Mouse (Mus musculus) MEL (cell line): ENCODE data around the gene Igf2bp3. TPM values are rescaled to one million over a fixed set of nuclear protein-coding genes. Genes with fewer than 3 reads are reported as not detected.

ENCODE experiments used
- DNase-seq: peaks from one replicate; pipeline ENCODE4 v3.0.0; 2011; ENCODE audit warnings: low read depth, low spot score
- H3K27ac ChIP-seq: 2 replicates; pipeline ENCODE4 v1.5.1; 2012; ENCODE audit warnings: low read depth, mild to moderate bottlenecking, control low read depth, low read length, moderate library complexity; ENCODE audit not compliant: control insufficient read depth
- H3K27me3 ChIP-seq, 2 experiments: fragments of 150-350 bp in 1 of 2; sonication (generic) in 1 of 2; 2 replicates each; pipeline ENCODE4 v1.6.1; 2012; ENCODE audit warnings: low read length in 2 of 2, mild to moderate bottlenecking in 2 of 2, improper control_type of control experiment in 1 of 2, moderate library complexity in 1 of 2; ENCODE audit not compliant: insufficient read depth in 2 of 2, control insufficient read depth in 1 of 2
- H3K36me3 ChIP-seq, 2 experiments: 2 replicates each; pipeline ENCODE4 v1.6.1; 2012 to 2014; ENCODE audit warnings: low read length in 2 of 2, improper control_type of control experiment in 1 of 2, inconsistent platforms in 1 of 2, mild to moderate bottlenecking in 1 of 2; ENCODE audit not compliant: insufficient read depth in 2 of 2, control insufficient read depth in 1 of 2
- H3K4me1 ChIP-seq, 2 experiments: fragments of 150-350 bp in 1 of 2; sonication (generic) in 1 of 2; 2 replicates each; pipeline ENCODE4 v1.6.1; 2012; ENCODE audit warnings: low read length in 2 of 2, improper control_type of control experiment in 1 of 2, mild to moderate bottlenecking in 1 of 2; ENCODE audit not compliant: insufficient read depth in 2 of 2, control insufficient read depth in 1 of 2
- H3K4me3 ChIP-seq, 2 experiments: fragments of 150-350 bp in 1 of 2; sonication (generic) in 1 of 2; 2 replicates each; pipeline ENCODE4 v1.5.1; 2012; ENCODE audit warnings: low read depth in 2 of 2, low read length in 2 of 2, mild to moderate bottlenecking in 2 of 2, moderate library complexity in 2 of 2, control low read depth in 1 of 2, improper control_type of control experiment in 1 of 2; ENCODE audit not compliant: control insufficient read depth in 1 of 2, insufficient read depth in 1 of 2
- H3K79me2 ChIP-seq: 2 replicates; pipeline ENCODE4 v1.6.1; 2012; ENCODE audit warnings: mild to moderate bottlenecking, low read length, moderate library complexity; ENCODE audit not compliant: control insufficient read depth, poor library complexity, insufficient read depth
- H3K9ac ChIP-seq: 2 replicates; pipeline ENCODE4 v1.6.1; 2012; ENCODE audit warnings: low read depth, mild to moderate bottlenecking, control low read depth, low read length, moderate library complexity; ENCODE audit not compliant: control insufficient read depth, poor library complexity, severe bottlenecking
- H3K9me3 ChIP-seq: fragments of 150-350 bp; sonication (generic); replicated peaks from 2 replicates; pipeline ENCODE4 v1.6.1; 2012; ENCODE audit warnings: mild to moderate bottlenecking, low read length, improper control_type of control experiment, moderate library complexity; ENCODE audit not compliant: insufficient read depth
- BHLHE40 ChIP-seq: IDR thresholded peaks from 2 replicates; pipeline ENCODE4 v1.6.1; 2012; ENCODE audit warnings: low read depth, mild to moderate bottlenecking, inconsistent platforms, low read length, improper control_type of control experiment, borderline replicate concordance
- CHD1 ChIP-seq: IDR thresholded peaks from 2 replicates; pipeline ENCODE4 v1.6.1; 2012; ENCODE audit warnings: low read depth, mild to moderate bottlenecking, inconsistent platforms, low read length, improper control_type of control experiment
- CHD2 ChIP-seq: IDR thresholded peaks from 2 replicates; pipeline ENCODE4 v1.6.1; 2011; ENCODE audit warnings: low read length, improper control_type of control experiment
- CTCF ChIP-seq, 3 experiments: IDR thresholded peaks in 2 of 3; conservative IDR thresholded peaks in 1 of 3; 2 replicates each; pipeline ENCODE4 v1.5.1; 2011 to 2012; ENCODE audit warnings: low read length in 3 of 3, low read depth in 2 of 3, mild to moderate bottlenecking in 2 of 3, improper control_type of control experiment in 1 of 3, inconsistent platforms in 1 of 3, mixed read lengths in 1 of 3, moderate library complexity in 1 of 3; ENCODE audit not compliant: control insufficient read depth in 1 of 3, insufficient read depth in 1 of 3, poor library complexity in 1 of 3, severe bottlenecking in 1 of 3
- ELF1 ChIP-seq: IDR thresholded peaks from 2 replicates; pipeline ENCODE4 v1.6.1; 2014; ENCODE audit warnings: low read depth, mild to moderate bottlenecking, inconsistent platforms, low read length, improper control_type of control experiment, moderate library complexity
- ETS1 ChIP-seq: IDR thresholded peaks from 2 replicates; pipeline ENCODE4 v1.6.1; 2012; ENCODE audit warnings: low read depth, mild to moderate bottlenecking, inconsistent platforms, low read length, improper control_type of control experiment, moderate library complexity
- GABPA ChIP-seq: IDR thresholded peaks from 2 replicates; pipeline ENCODE4 v1.6.1; 2012; ENCODE audit warnings: low read depth, mild to moderate bottlenecking, inconsistent platforms, low read length, improper control_type of control experiment, moderate library complexity
- GATA1 ChIP-seq: IDR thresholded peaks from 2 replicates; pipeline ENCODE4 v1.6.1; 2011; ENCODE audit warnings: low read depth, low read length, improper control_type of control experiment
- KAT2A ChIP-seq: conservative IDR thresholded peaks from 2 replicates; pipeline ENCODE4 v1.6.1; 2012; ENCODE audit warnings: low read depth, low read length, improper control_type of control experiment, inconsistent platforms
- MAFK ChIP-seq: IDR thresholded peaks from 2 replicates; pipeline ENCODE4 v1.6.1; 2011; ENCODE audit warnings: low read depth, mild to moderate bottlenecking, low read length, improper control_type of control experiment, borderline replicate concordance
- MAX ChIP-seq: IDR thresholded peaks from 2 replicates; pipeline ENCODE4 v1.6.1; 2011; ENCODE audit warnings: low read length, improper control_type of control experiment
- MAZ ChIP-seq: IDR thresholded peaks from 2 replicates; pipeline ENCODE4 v1.6.1; 2012; ENCODE audit warnings: low read depth, mild to moderate bottlenecking, inconsistent platforms, low read length, improper control_type of control experiment
- MEF2A ChIP-seq: IDR thresholded peaks from 2 replicates; pipeline ENCODE4 v1.6.1; 2014; ENCODE audit warnings: low read depth, mild to moderate bottlenecking, inconsistent platforms, low read length, improper control_type of control experiment; ENCODE audit not compliant: poor library complexity, insufficient replicate concordance, severe bottlenecking; ENCODE audit errors: extremely low read depth
- MYC ChIP-seq: IDR thresholded peaks from 2 replicates; pipeline ENCODE4 v1.6.1; 2011; ENCODE audit warnings: low read depth, mild to moderate bottlenecking, low read length, improper control_type of control experiment, moderate library complexity
- NELFE ChIP-seq: IDR thresholded peaks from 2 replicates; pipeline ENCODE4 v1.6.1; 2011; ENCODE audit warnings: low read depth, low read length, improper control_type of control experiment
- POLR2A ChIP-seq, 2 experiments: IDR thresholded peaks; 2 replicates each; pipeline ENCODE4 v1.6.1; 2011 to 2012; ENCODE audit warnings: low read length in 2 of 2, mild to moderate bottlenecking in 2 of 2, control low read depth in 1 of 2, improper control_type of control experiment in 1 of 2, low read depth in 1 of 2, moderate library complexity in 1 of 2; ENCODE audit not compliant: control insufficient read depth in 1 of 2, insufficient read depth in 1 of 2, poor library complexity in 1 of 2
- RCOR1 ChIP-seq: IDR thresholded peaks from 2 replicates; pipeline ENCODE4 v1.6.1; 2012; ENCODE audit warnings: low read depth, mild to moderate bottlenecking, inconsistent platforms, low read length, improper control_type of control experiment
- SIN3A ChIP-seq: IDR thresholded peaks from 2 replicates; pipeline ENCODE4 v1.6.1; 2012; ENCODE audit warnings: low read length, improper control_type of control experiment, inconsistent platforms
- SMC3 ChIP-seq: IDR thresholded peaks from 2 replicates; pipeline ENCODE4 v1.6.1; 2011; ENCODE audit warnings: low read depth, low read length, improper control_type of control experiment
- TBP ChIP-seq: IDR thresholded peaks from 2 replicates; pipeline ENCODE4 v1.8.0; 2011; ENCODE audit warnings: low read depth, low read length, improper control_type of control experiment
- TCF12 ChIP-seq: IDR thresholded peaks from 2 replicates; pipeline ENCODE4 v1.6.1; 2014; ENCODE audit warnings: low read depth, mild to moderate bottlenecking, inconsistent platforms, low read length, improper control_type of control experiment, moderate library complexity
- UBTF ChIP-seq: IDR thresholded peaks from 2 replicates; pipeline ENCODE4 v1.6.1; 2012; ENCODE audit warnings: low read depth, mild to moderate bottlenecking, inconsistent platforms, low read length, improper control_type of control experiment, moderate library complexity, borderline replicate concordance; ENCODE audit not compliant: insufficient read depth
- USF1 ChIP-seq: IDR thresholded peaks from 2 replicates; pipeline ENCODE4 v1.6.1; 2014; ENCODE audit warnings: low read depth, mild to moderate bottlenecking, inconsistent platforms, low read length, improper control_type of control experiment, moderate library complexity
- ZC3H11A ChIP-seq: IDR thresholded peaks from 2 replicates; pipeline ENCODE4 v1.6.1; 2012; ENCODE audit warnings: low read depth, mild to moderate bottlenecking, inconsistent platforms, low read length, improper control_type of control experiment
- ZNF384 ChIP-seq: IDR thresholded peaks from 2 replicates; pipeline ENCODE4 v1.6.1; 2012; ENCODE audit warnings: low read depth, mild to moderate bottlenecking, inconsistent platforms, low read length, improper control_type of control experiment
- polyA plus RNA-seq, 2 experiments: library from polyadenylated mRNA; stranded (reverse) in 1 of 2; unstranded in 1 of 2; fragments of >175 nt in 1 of 2; fragments of >200 nt in 1 of 2; gene quantifications; 2 replicates each; pipeline versions ENCODE4 v1.2.1 to v1.2.4; 2012; ENCODE audit warnings: low replicate concordance in 2 of 2, low read depth in 1 of 2; ENCODE audit not compliant: insufficient read length in 2 of 2, insufficient read depth in 1 of 2, missing spikeins in 1 of 2
- total RNA-seq: library from RNA; depleted of rRNA; stranded (reverse); fragments of 300-350 nt; gene quantifications from 2 replicates; pipeline ENCODE4 v1.2.3, GENCODE M21; 2012

The Igf2bp3 gene
- total and polyA plus RNA-seq, 3 experiments = 0.12 to 0.29 TPM; not detected in 1

DNA sequence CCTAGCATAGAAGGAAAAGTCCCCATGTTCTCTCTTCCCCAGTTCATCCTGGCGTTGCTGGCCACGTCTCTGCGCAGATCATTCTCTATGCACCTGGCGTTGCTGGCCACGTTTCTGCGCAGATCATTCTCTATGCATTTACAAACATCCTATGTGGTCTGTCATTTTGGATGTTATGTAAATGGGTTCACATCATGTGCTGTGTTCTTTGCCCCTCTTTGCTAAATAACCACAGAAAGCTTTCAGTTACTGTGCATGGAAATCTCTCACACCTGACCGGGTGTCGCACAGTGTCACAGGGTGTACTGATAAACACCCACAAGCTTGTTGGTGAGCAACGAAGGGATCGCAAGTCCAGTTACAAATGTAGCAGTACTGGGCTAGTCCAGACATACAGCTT, 166.4 kb downstream of the Igf2bp3 start:
- H3K4me3 ChIP-seq = no peak overlapping the region
- TF ChIP-seq ETS1 (no peak), MEF2A (no peak), SIN3A (no peak), CTCF (IDR thresholded peaks at IDR 0.05 in 2 of 3, conservative IDR thresholded peaks at IDR 0.05 in 1 of 3; ENCODE audit: control insufficient read depth in 1 of 3, insufficient read depth in 1 of 3, low read depth in 2 of 3, low read length in 3 of 3, poor library complexity in 1 of 3, severe bottlenecking in 1 of 3) (no peak), MYC (no peak), TCF12 (no peak), MAX (no peak), USF1 (no peak), NELFE (no peak), POLR2A (IDR thresholded peaks at IDR 0.05; ENCODE audit: control insufficient read depth in 1 of 2, insufficient read depth in 1 of 2, low read depth in 1 of 2, low read length in 2 of 2, poor library complexity in 1 of 2) (no peak), MAZ (no peak), GABPA (no peak), ZC3H11A (no peak), ZNF384 (no peak), RCOR1 (no peak), UBTF (no peak), BHLHE40 (no peak), ELF1 (no peak)
- DNase-seq = no peak
- no peak overlapping the region for H3K27ac ChIP-seq
- no peaks in the 10 kb centered on the region for H3K9me3 ChIP-seq
- H3K27me3 ChIP-seq = no peaks in the 10 kb centered on the region; a peak in 3 of 4 replicates
- H3K9ac ChIP-seq = no peak overlapping the region
- no peaks in the 10 kb centered on the region for H3K36me3 ChIP-seq
- H3K79me2 ChIP-seq = no peaks in the 10 kb centered on the region
- no peaks in the 10 kb centered on the region for H3K4me1 ChIP-seq

DNA sequence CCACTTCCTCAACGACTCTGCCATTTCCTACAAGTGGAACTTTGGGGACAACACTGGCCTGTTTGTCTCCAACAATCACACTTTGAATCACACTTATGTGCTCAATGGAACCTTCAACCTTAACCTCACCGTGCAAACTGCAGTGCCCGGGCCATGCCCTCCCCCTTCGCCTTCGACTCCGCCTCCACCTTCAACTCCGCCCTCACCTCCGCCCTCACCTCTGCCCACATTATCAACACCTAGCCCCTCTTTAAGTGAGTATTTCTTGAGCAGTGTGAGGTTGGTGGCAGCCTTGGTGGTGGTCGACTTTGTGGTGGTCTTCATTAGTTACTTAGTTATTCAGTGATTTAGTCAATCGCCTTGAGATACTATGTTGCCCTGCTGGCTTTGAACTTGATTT, 166.9 kb downstream of the Igf2bp3 start:
- Histone ChIP-seq H3K36me3 (no peaks in the 10 kb centered on the region), H3K27ac (no peak overlapping the region), H3K27me3 (no peaks in the 10 kb centered on the region; a peak in 3 of 4 replicates), H3K4me3 (no peak overlapping the region), H3K79me2 (no peaks in the 10 kb centered on the region), H3K4me1 (no peaks in the 10 kb centered on the region), H3K9ac (no peak overlapping the region), H3K9me3 (no peaks in the 10 kb centered on the region)
- no peak for TF ChIP-seq ETS1
- TF ChIP-seq GABPA = no peak
- TF ChIP-seq UBTF = no peak
- no peak for TF ChIP-seq GATA1
- TF ChIP-seq CTCF (IDR thresholded peaks at IDR 0.05 in 2 of 3, conservative IDR thresholded peaks at IDR 0.05 in 1 of 3; ENCODE audit: control insufficient read depth in 1 of 3, insufficient read depth in 1 of 3, low read depth in 2 of 3, low read length in 3 of 3, poor library complexity in 1 of 3, severe bottlenecking in 1 of 3) = no peak
- TF ChIP-seq KAT2A = no peak
- TF ChIP-seq MAFK = no peak
- no peak for TF ChIP-seq SIN3A
- TF ChIP-seq ZC3H11A = no peak
- no peak for TF ChIP-seq BHLHE40
- no peak for TF ChIP-seq TBP
- no peak for TF ChIP-seq CHD1
- no peak for TF ChIP-seq CHD2
- TF ChIP-seq ZNF384 = no peak
- no peak for TF ChIP-seq SMC3
- TF ChIP-seq USF1 = no peak
- no peak for TF ChIP-seq MYC
- DNase-seq = no peak
